Mouse (Mus musculus) lung, adult 2 months (tissue): ENCODE measurements around the gene Mthfr.

ENCODE experiments used
- CTCF ChIP-seq: fragments of 200-500 bp; IDR thresholded peaks from 2 replicates; pipeline ENCODE4 v1.5.1; 2011; ENCODE audit warnings: mild to moderate bottlenecking, low read length, control low read depth; ENCODE audit not compliant: insufficient read depth
- POLR2A ChIP-seq: fragments of 200-500 bp; IDR thresholded peaks from 2 replicates; pipeline ENCODE4 v1.6.1; 2011; ENCODE audit warnings: low read depth, mild to moderate bottlenecking, control low read depth, low read length, borderline replicate concordance; ENCODE audit errors: extremely low read depth

GRCm38 (mm10) chr4:148067346-148067745 lies 28.5 kb downstream of the Mthfr start:
- no peak for TF ChIP-seq CTCF
- TF ChIP-seq POLR2A = no peak
